Mouse (Mus musculus): ENCODE measurements around the gene Slc9a9. TPM values are rescaled to one million over a fixed set of nuclear protein-coding genes. Genes with fewer than 3 reads are reported as not detected.
A peak's percentile ranks its signal among the peaks of the same experiment; 100 is the strongest.

Gene Slc9a9
- polyA plus RNA-seq, 1 experiment, result 0.69 TPM

DNA sequence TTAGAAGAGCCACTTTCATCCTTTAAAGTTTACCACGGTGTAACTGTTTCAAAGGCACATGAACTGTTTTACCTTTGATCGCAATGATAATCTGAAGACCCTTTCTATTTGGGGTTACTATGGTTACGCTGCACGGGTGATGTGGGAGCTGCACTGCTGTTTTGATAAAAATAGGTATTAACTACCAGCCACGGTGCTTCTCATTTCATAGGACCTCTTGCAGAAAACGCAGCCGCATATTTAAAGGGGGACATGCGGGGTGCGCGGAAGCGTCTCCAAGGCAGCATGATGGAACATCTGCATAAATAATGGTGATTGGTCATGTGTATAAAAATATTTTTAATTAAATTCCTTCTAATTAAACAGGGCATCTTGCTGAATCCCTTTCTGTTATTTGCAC lies 169.5 kb downstream of the Slc9a9 start:
- H3K27me3 ChIP-seq (replicated peaks), result no peaks in the 10 kb centered on the region
- no peaks in the 10 kb centered on the region; the same call in 1 of the 2 replicates for H3K9me3 ChIP-seq
- no peaks in the 10 kb centered on the region for H3K36me3 ChIP-seq (replicated peaks; ENCODE audit: low read length)
- H3K4me1 ChIP-seq, result peaks cover 5% of the 10 kb centered on the region; the same call in 1 of the 2 replicates
- H3K4me3 ChIP-seq (replicated peaks), result no peak overlapping the region
- TF ChIP-seq GATA1 (IDR thresholded peaks at IDR 0.05; ENCODE audit: borderline replicate concordance, low read length), result no peak

DNA sequence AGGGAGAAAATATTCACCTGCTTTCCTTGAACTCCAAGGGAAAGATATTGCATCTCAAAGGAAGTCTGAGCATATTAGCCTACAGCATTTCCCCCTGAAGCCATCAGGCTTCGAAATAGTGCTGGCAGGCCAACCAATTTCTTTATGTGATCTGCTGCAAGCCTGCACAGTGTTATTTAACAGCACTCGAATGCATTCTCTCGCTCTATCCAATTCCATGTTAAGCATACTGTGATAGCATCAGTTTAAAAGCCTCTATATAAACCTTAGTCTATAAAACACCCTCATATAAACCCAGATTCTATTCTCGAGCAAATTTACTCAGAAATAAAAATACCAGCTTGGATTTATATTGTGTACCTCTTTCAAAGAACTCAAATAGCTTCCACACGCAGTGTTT lies 170.7 kb downstream of the Slc9a9 start:
- Histone ChIP-seq H3K4me1 (peaks cover 5% of the 10 kb centered on the region; the same call in 1 of the 2 replicates), H3K9me3 (no peaks in the 10 kb centered on the region; the same call in 1 of the 2 replicates), H3K4me3 (replicated peaks) (no peak overlapping the region), H3K36me3 (replicated peaks; ENCODE audit: low read length) (no peaks in the 10 kb centered on the region), H3K27me3 (replicated peaks) (no peaks in the 10 kb centered on the region)
- TF ChIP-seq GATA1 (IDR thresholded peaks at IDR 0.05; ENCODE audit: borderline replicate concordance, low read length) (no peak), FLI1 (IDR thresholded peaks at IDR 0.05; ENCODE audit: low read length) (no peak)

DNA sequence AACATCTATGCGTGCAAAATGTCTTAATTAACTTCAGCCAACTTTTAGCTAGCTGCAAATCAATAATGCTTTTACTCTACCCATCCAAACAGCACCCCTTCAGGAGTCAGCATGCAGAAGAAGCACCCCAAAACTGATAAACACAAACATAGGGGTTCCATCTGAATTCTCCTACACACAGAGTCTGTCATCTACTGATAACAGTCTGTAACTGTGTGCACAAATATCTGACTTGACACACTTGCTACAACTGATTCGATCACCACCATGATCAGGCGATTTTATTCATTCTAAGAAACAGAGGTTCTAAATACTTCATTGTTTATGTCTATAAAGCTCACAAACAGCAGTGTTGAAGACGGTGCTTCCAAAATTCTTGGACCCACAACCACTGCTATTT lies 171.3 kb downstream of the Slc9a9 start:
- Histone ChIP-seq H3K36me3 (replicated peaks; ENCODE audit: low read length) (no peaks in the 10 kb centered on the region), H3K27me3 (replicated peaks) (no peaks in the 10 kb centered on the region), H3K9me3 (no peaks in the 10 kb centered on the region; the same call in 1 of the 2 replicates), H3K4me3 (replicated peaks) (no peak overlapping the region), H3K4me1 (peaks cover 5% of the 10 kb centered on the region; the same call in 1 of the 2 replicates)
- no peak for TF ChIP-seq FLI1 (IDR thresholded peaks at IDR 0.05; ENCODE audit: low read length)
- no peak for TF ChIP-seq GATA1 (IDR thresholded peaks at IDR 0.05; ENCODE audit: borderline replicate concordance, low read length)

DNA sequence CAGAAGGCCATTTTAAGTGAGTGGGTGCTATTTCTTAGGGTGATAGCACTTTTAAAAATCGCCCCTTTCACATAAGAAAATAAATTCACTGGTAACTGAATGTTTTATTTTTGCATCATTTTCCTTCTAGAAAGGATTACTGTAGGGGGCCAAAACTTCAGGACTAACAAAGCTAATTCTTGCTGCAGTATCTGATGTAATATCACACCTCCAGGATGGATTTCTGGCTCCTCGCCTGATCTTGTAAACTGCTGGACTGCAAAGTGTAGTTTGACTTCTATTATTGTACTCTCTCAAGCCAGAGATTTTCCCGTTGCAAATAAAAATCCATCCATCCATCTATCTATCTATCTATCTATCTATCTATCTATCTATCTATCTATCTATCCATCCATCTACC lies 174.5 kb downstream of the Slc9a9 start:
- H3K4me1 ChIP-seq, result no peaks in the 10 kb centered on the region
- H3K9me3 ChIP-seq, result peaks cover 8% of the 10 kb centered on the region
- TF ChIP-seq FLI1 (IDR thresholded peaks at IDR 0.05; ENCODE audit: low read length), result no peak
- no peak for TF ChIP-seq GATA1 (IDR thresholded peaks at IDR 0.05; ENCODE audit: borderline replicate concordance, low read length)
- no peak overlapping the region for H3K4me3 ChIP-seq (replicated peaks)
- no peaks in the 10 kb centered on the region for H3K36me3 ChIP-seq (replicated peaks; ENCODE audit: low read length)
- H3K27me3 ChIP-seq (replicated peaks), result no peaks in the 10 kb centered on the region

DNA sequence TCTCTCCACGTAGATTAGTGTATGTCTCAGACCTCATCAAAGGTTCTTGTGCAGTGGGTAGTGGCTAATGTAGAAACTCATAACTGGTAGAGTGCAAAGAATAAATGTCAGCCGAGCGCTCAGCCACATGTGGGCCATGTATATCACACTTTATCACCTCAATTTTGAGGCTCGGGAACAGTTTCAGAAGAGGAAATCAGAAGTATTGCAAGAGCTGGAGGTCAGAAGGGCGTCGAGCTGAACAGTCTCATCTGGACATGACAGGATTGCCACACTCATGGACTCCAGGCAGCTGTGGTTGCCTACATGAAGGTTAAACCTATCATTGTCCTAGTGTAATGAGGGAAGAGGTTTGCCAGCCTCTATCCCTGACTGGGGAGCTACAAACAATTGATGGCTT lies 177.9 kb downstream of the Slc9a9 start:
- Histone ChIP-seq H3K4me1 (no peaks in the 10 kb centered on the region), H3K36me3 (replicated peaks; ENCODE audit: low read length) (no peaks in the 10 kb centered on the region), H3K27me3 (replicated peaks) (no peaks in the 10 kb centered on the region), H3K4me3 (replicated peaks) (peak overlapping the region; percentile 9), H3K9me3 (peaks cover 8% of the 10 kb centered on the region)
- TF ChIP-seq FLI1 (IDR thresholded peaks at IDR 0.05; ENCODE audit: low read length) (no peak), GATA1 (IDR thresholded peaks at IDR 0.05; ENCODE audit: borderline replicate concordance, low read length) (no peak)

DNA sequence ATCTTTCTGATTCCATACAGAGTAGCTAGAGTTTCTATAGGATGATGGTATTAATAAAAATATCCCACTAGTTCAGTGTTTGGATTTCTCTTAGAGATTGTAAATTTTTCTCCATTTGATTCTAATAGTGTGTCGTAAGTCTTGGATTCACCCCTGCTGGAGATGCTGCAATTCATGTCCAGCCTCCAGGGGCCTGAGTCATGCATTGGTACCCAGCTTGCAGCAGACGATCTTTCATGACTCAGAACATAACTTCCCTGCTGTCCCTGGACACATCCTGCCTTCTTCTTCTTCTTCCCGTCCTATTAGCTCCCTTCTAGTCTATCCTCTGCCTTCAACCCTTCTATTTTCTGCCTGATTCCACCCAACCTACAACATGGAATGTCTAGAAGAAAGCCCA lies 181.8 kb downstream of the Slc9a9 start:
- Histone ChIP-seq H3K4me1 (no peaks in the 10 kb centered on the region), H3K9me3 (peaks cover 8% of the 10 kb centered on the region), H3K36me3 (replicated peaks; ENCODE audit: low read length) (no peaks in the 10 kb centered on the region)

DNA sequence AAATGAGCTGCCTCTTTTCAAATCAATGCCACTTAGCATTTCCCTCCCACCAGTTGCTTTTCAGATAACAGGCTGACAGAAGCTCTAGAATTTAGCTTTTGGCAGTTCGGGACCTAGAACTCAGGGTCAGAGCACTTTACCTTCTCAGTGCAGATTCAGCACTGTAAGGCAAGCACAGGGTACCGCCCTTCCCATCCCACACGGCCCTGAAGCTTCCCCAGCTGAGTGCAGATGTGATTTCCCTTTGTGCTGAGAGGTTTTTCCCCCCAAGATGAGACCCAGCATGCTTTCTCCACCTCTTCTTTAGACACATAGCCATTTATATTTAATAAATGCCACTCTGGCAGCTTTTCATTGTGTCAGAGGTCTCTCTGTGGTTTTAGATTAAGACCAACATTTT lies 186.4 kb downstream of the Slc9a9 start:
- Histone ChIP-seq H3K36me3 (replicated peaks; ENCODE audit: low read length) (no peaks in the 10 kb centered on the region), H3K4me3 (replicated peaks) (no peak overlapping the region), H3K27me3 (replicated peaks) (no peaks in the 10 kb centered on the region), H3K9me3 (no peaks in the 10 kb centered on the region), H3K4me1 (no peaks in the 10 kb centered on the region)
- TF ChIP-seq FLI1 (IDR thresholded peaks at IDR 0.05; ENCODE audit: low read length) (no peak), GATA1 (IDR thresholded peaks at IDR 0.05; ENCODE audit: borderline replicate concordance, low read length) (no peak)

More for the DNA sequence above, 181.8 kb downstream of the Slc9a9 start:
- TF ChIP-seq FLI1 (IDR thresholded peaks at IDR 0.05; ENCODE audit: low read length) (no peak), GATA1 (IDR thresholded peaks at IDR 0.05; ENCODE audit: borderline replicate concordance, low read length) (no peak)
- Histone ChIP-seq H3K27me3 (replicated peaks) (no peaks in the 10 kb centered on the region), H3K4me3 (replicated peaks) (no peak overlapping the region)

DNA sequence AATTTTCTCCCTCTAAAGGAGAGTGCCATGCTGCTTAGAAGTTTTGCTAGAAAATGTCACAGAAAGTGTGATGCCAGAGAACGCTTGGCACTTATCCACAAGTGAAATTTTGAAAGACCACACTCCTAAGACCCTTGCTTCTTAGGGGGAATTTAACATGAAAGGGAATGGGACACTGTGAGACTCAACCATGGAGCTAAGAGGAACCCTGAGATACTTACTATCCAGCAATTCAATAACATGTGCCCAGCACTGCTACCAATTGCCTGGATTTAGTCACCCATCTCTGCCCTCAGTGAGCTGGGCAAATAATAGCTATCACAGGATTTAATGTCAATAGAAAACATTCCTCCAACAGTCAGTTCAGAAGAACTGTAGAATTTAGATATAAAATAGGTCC lies 198.8 kb downstream of the Slc9a9 start:
- Histone ChIP-seq H3K27me3 (replicated peaks) (no peaks in the 10 kb centered on the region), H3K4me3 (replicated peaks) (no peak overlapping the region), H3K4me1 (no peaks in the 10 kb centered on the region), H3K36me3 (replicated peaks; ENCODE audit: low read length) (no peaks in the 10 kb centered on the region), H3K9me3 (peaks cover 5% of the 10 kb centered on the region)
- TF ChIP-seq FLI1 (IDR thresholded peaks at IDR 0.05; ENCODE audit: low read length) (no peak), GATA1 (IDR thresholded peaks at IDR 0.05; ENCODE audit: borderline replicate concordance, low read length) (no peak)

DNA sequence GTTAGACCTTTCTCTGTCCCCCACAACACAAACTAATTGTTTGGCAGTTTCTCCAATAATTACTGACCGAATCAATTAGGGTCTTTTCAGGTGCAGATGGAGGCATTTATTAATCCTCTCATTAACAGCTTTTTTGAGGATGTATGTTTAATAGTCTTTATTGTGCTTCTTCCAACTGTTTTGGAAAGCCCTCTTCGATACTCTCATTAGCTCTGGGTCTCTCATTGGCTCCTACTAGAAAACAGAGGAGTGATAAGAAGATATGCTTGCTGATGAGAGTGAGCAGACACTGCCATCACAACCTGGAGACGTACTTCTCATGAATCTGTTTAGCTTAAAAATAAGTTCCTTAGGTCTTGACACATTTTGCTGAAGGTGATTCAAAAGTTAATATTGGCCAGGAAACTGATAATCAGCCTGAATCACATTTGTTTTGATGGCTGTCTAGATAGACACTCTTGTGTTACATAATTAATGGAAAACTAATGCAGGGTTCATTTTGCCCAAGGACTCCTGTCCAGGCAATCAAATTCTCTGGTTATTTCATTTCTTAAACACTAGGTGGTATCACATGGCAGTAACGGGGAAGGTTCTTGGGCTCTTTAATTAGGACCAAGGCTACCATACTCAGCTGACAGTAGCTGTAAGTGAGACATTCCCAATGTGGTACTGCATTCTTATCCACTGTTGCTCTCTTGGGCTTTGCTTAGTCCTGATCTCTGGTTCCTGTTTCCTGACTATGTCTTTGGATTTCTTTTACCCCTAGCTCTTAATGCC lies 199.5 kb downstream of the Slc9a9 start:
- peaks cover 5% of the 10 kb centered on the region for H3K9me3 ChIP-seq
- H3K27me3 ChIP-seq (replicated peaks), result no peaks in the 10 kb centered on the region
- no peaks in the 10 kb centered on the region for H3K4me1 ChIP-seq
- TF ChIP-seq GATA1 (IDR thresholded peaks at IDR 0.05; ENCODE audit: borderline replicate concordance, low read length), result no peak
- TF ChIP-seq FLI1 (IDR thresholded peaks at IDR 0.05; ENCODE audit: low read length), result no peak
- no peak overlapping the region for H3K4me3 ChIP-seq (replicated peaks)
- H3K36me3 ChIP-seq (replicated peaks; ENCODE audit: low read length), result no peaks in the 10 kb centered on the region

DNA sequence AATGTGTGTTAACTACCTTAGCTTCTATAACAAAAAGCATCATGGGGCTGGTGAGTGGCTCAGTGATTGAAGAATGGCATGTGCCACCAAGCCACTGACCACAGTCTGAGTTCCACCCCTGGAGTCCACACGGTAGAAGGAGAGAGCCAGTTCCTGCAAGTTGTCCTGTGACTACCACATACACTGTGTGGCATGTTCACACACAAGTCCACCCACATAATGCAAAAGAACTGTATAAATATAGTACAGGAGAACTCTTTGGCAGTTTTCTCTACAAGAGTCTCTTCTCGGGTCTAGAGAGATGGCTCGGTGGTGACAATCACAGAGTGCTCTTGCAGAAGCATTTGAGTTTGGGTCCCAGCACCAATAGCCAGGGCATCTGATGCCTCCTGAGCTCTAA lies 212.8 kb downstream of the Slc9a9 start:
- TF ChIP-seq GATA1 (IDR thresholded peaks at IDR 0.05; ENCODE audit: borderline replicate concordance, low read length) (no peak), FLI1 (IDR thresholded peaks at IDR 0.05; ENCODE audit: low read length) (no peak)
- Histone ChIP-seq H3K4me3 (replicated peaks) (no peak overlapping the region), H3K27me3 (replicated peaks) (peaks cover 11% of the 10 kb centered on the region), H3K36me3 (replicated peaks; ENCODE audit: low read length) (no peaks in the 10 kb centered on the region), H3K9me3 (no peaks in the 10 kb centered on the region), H3K4me1 (peaks cover 10% of the 10 kb centered on the region)

Measured in megakaryocyte, embryonic 14.5 days (primary cell).